Mouse (Mus musculus) kidney, adult 2 months (tissue): ENCODE data around the gene Chrna1.

ENCODE experiments used
- CTCF ChIP-seq: fragments of 200-500 bp; conservative IDR thresholded peaks from 2 replicates; pipeline ENCODE4 v1.5.1; 2011; ENCODE audit warnings: low read depth, mild to moderate bottlenecking, control low read depth, low read length, moderate library complexity, mixed read lengths; ENCODE audit not compliant: insufficient read depth, insufficient read length
- POLR2A ChIP-seq: fragments of 200-500 bp; IDR thresholded peaks from one replicate; pipeline ENCODE4 v1.6.1; 2011; ENCODE audit warnings: low read depth, low read length, control low read depth

- TF ChIP-seq POLR2A, result no peak
- TF ChIP-seq CTCF, result no peak
Observed at GRCm38 (mm10) chr2:73540450-73541162, 39.5 kb downstream of the Chrna1 start.
